Mouse (Mus musculus): ENCODE measurements around the gene 9930111J21Rik2.
"Not testable (repeated sequence)": the region's sequence is repeated elsewhere in the genome, so short reads cannot be mapped to it uniquely, and the experiment has no call there.

9930111J21Rik2 gene

GRCm38 (mm10) chr11:49051093-49051891, at the start of gene 9930111J21Rik2:
9930111J21Rik2 (minus strand) TSS chr11:49051242.
- DNase-seq: not testable (repeated sequence)

- DNase-seq: peak; percentile 38
Observed at GRCm38 (mm10) chr11:49100409-49100808, 49.4 kb upstream of the 9930111J21Rik2 start.

- no peak for DNase-seq
Observed at GRCm38 (mm10) chr11:49095367-49095766, 44.3 kb upstream of the 9930111J21Rik2 start.

DNA sequence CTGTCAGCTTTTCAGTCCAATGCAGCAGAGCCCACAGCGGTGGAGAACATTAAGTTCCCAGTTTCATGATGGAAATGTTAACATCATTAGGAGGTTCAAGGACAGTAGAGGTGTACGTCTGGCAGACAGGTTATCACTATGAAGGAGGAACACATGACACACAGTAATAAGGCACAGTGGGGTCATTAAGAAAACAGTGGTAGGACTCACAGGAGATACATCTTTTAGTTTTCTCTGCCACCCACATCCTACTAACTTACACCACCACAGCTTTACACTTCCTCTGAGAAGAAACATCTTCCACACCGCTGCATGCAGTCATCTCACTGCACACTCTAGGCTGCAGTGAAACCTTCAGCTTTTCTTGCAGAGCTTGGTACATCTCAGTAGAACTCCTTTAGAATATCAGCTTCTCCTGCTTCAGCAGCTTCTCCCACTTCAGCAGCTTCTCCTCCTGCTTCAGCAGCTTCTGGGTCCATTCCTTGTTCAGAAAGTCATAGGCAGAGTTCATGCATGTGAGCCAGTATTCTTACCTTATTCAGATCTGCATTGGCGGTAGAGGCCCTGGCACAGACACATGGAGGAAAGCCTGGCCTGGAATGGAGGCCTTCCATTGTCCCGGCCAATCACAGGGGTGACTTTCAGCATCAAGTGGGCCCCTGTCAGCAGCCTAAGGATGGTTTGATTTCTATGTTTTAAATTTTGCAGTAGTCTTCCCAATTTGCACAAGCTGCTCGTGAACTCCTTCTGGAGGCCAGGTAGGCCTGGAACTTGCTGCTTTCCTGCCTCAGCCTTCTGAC, 43.0 kb upstream of the 9930111J21Rik2 start:
- no peak for DNase-seq

GRCm38 (mm10) chr11:49092786-49093185, 41.7 kb upstream of the 9930111J21Rik2 start:
- DNase-seq: no peak

DNA sequence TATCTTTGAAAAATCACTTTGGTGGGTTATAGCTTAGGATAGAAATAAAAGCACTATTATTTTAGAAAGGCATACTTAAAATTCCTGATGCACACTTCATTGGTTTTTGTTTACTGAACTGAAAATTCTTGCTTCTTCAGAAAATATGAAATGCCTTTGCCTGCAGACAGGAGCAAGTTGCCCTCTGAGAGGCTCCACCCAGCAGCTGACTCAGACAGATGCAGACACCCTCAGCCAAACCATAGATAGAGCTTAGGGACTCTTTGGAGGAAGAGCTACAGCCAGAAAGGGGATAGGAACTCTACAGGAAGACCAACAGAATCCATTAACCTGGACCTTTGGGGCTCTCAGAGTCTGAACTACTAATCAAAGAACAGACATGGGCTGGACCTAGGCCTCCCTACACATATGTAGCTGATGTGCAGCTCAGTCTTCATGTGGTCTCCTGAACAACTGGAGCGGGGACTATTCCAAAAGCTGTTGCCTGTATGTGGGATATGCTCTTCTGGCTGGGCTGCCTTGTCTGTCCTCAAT, 41.1 kb upstream of the 9930111J21Rik2 start:
- DNase-seq: peak; percentile 40

DNA sequence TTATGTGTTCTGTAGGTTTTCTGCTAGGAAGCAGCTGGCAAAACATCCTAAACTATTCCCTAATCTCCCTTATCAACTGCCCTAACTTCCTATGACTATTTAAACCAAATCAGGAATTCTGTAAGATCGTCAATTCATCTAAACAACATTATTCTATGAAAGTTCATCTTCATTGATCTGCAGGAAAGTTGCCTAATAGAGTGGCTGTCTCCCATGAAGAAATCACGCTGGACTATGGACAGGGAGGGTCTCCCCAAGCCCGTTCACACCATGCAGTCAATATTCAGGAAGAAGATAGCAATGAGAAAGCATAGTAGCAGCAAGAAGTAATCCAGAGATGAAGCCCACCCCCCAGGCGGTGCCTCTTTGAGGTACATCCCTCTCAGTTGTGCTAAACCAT, 40.1 kb upstream of the 9930111J21Rik2 start:
- DNase-seq: no peak

DNA sequence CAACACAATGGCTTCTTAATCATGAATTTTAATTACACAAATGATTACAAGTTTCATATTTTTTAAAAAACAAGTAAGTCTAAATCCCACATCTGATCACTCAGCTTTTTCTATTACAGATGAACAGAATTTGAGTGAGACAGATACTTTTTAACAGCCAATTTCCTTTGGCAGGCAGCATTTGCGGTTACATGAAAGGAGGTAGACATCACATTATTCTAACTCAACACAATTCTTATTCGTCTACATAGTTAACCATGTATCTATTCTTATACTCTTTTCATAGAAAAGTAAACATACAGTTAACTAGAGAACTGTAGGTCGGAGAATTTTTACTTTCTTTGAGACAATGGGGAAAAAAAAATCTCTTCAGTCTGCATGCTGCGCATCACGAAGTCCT, 39.5 kb upstream of the 9930111J21Rik2 start:
- no peak for DNase-seq

DNA sequence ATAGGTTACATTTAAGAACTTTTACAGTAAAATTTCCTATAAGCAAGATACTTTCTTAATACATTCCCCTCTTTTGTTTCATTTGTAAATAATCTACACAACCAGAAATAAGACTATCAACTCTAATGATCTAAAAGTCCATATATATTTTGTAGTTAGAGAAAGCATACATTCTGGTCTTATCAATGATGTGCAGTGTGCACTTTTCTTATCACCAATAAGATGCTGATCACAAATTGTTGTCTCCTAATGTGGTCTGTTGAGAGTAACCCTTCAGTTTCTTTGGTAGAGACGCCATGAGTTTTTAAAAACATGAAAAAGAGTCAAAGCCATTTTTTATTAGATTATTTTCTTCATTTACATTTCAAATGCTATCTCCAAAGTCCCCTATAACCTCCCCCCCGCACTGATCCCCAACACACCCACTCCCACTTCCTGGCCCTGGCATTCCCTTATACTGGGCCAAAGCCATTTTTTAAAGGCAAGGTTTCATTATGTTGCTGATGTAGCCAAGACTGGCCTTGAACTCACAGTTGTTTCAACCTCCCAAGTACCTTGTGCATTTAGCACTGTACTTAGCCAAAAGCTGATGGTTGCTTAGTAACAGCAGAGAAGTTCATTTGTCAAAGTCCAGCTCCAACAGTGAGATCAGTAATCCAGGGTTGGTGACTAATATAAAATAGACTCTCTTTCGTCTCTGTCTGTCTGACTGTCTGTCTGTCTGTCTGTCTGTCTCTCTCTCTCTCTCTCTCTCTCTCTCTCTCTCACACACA, 38.9 kb upstream of the 9930111J21Rik2 start:
- no peak for DNase-seq

- DNase-seq: no peak
Observed at GRCm38 (mm10) chr11:49088990-49089652, 38.1 kb upstream of the 9930111J21Rik2 start.

GRCm38 (mm10) chr11:49087830-49088616, 37.0 kb upstream of the 9930111J21Rik2 start:
- peak; percentile 91 for DNase-seq

DNA sequence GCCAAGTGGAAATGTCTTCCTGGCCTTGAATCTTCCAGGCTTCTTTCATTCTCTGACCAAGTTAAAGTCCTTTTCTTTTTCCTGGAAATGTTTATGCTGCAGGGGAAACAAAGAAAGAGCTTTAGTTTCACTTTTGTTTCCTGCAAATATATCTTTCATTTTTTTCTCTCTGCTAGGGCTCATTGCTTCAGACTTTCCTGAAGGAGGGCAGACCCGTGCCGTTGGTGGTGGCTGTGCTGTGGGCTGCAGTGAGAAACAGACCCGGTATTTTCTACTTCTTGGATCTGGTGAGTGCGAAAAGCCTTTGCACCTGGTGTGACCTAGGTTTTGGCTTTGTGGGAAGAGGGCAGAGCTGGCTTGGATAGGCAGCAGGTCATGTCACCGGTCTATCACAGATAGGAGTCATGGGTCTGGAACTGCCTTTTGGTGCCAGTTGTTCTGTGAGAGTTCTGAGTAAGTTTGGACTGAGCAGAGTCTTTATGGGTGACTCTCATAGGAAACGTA, 35.9 kb upstream of the 9930111J21Rik2 start:
- no peak for DNase-seq

DNA sequence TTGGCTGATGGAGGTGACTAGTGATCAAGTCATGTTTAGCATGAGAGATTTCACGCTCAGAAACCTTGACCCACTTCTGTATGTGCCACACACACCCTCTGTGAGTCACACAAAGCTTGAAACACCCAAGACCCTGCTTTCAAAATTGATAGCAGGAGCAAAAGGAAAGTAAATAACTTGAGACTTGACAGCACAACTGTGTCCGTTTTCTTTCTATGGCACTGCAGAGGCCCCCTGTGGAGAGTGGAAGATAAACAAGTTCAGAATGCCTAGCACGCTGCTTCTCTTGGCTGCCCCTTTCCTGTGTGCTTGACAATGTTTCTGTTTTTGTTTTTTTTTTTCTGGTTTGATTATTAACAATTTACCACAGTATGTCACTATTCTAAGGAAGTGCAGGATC, 33.8 kb upstream of the 9930111J21Rik2 start:
- DNase-seq: peak; percentile 53

DNA sequence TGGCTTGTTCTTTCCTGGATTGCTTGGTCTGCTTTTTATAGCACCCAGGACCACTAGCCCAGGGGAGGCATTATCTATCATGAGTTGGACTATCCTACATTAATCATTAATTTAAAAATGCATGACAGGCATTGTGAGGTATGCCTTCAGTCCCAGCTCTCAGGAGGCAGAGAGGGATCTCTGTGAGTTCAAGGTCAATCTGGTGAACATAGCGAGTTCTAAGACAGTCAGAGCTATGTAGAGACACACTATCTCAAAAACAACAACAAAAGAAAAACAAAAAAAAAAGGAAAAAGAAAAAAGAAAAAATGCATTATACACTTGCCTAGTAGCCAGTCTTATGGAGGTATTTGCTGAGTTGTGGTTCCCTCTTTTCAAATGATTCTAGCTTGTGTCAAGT, 33.3 kb upstream of the 9930111J21Rik2 start:
- DNase-seq: no peak

- peak; percentile 40 for DNase-seq
Observed at GRCm38 (mm10) chr11:49083808-49084207, 32.8 kb upstream of the 9930111J21Rik2 start.

- DNase-seq: no peak
Observed at GRCm38 (mm10) chr11:49083146-49083545, 32.1 kb upstream of the 9930111J21Rik2 start.

- DNase-seq: no peak
Observed at GRCm38 (mm10) chr11:49081886-49082285, 30.8 kb upstream of the 9930111J21Rik2 start.

DNA sequence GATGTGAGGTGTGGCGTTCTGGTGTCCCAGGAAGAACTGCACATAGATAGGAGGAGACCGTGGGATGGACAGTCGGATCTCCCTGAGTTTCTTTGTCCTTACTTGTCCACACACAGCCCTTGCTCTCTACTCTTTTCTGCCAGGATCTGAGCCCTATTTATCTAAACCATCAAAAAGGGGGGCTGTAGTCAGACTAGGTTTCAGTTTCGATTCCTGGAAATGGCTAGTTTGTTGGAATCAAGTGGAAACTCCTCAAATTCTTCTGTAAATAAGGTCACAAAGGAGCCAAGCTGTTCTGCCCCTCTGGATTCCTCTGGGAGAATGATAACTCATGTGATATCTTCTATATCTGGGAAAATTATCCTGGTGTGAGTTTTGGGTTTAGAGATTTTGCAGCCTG, 30.3 kb upstream of the 9930111J21Rik2 start:
- no peak for DNase-seq

- no peak for DNase-seq
Observed at GRCm38 (mm10) chr11:49080636-49081035, 29.6 kb upstream of the 9930111J21Rik2 start.

- DNase-seq: no peak
Observed at GRCm38 (mm10) chr11:49078719-49079118, 27.7 kb upstream of the 9930111J21Rik2 start.

GRCm38 (mm10) chr11:49077012-49077411, 26.0 kb upstream of the 9930111J21Rik2 start:
- DNase-seq: no peak
